Mouse (Mus musculus): ENCODE results near the gene Ggt5. TPM values are rescaled to one million over a fixed set of nuclear protein-coding genes. Genes with fewer than 3 reads are reported as not detected.

Gene Ggt5
- polyA plus RNA-seq, 1 experiment from 2014 or later, result 9.7 TPM

GRCm38 (mm10) chr10:75648091-75648490 is 59.0 kb downstream of the Ggt5 start:
- Histone ChIP-seq H3K4me3 (ENCODE audit: low read length) (no peak overlapping the region), H3K27me3 (ENCODE audit: control insufficient read depth, insufficient read depth, low read length) (no peaks in the 10 kb centered on the region), H3K27ac (ENCODE audit: low read length) (peak overlapping the region; percentile 85), H3K36me3 (ENCODE audit: control insufficient read depth, insufficient read depth) (peaks cover 43% of the 10 kb centered on the region), H3K9ac (ENCODE audit: low read length) (no peak overlapping the region), H3K4me1 (ENCODE audit: control insufficient read depth, insufficient read depth, low read length) (peaks cover 29% of the 10 kb centered on the region), H3K4me2 (ENCODE audit: low read depth, low read length) (no peak overlapping the region), H3K9me3 (replicated peaks; ENCODE audit: control insufficient read depth, low read length) (no peaks in the 10 kb centered on the region)
- ATAC-seq (replicated peaks; ENCODE audit: extremely low read depth, insufficient read depth, low FRiP score), result no peak
- 84% methylated on average over 6 of the region's 6 CpGs for WGBS

GRCm38 (mm10) chr10:75649001-75649400 is 59.9 kb downstream of the Ggt5 start:
- H3K9ac ChIP-seq (ENCODE audit: low read length), result no peak overlapping the region
- H3K4me2 ChIP-seq (ENCODE audit: low read depth, low read length), result no peak overlapping the region
- H3K4me1 ChIP-seq (ENCODE audit: control insufficient read depth, insufficient read depth, low read length), result peaks cover 19% of the 10 kb centered on the region
- ATAC-seq (replicated peaks; ENCODE audit: extremely low read depth, insufficient read depth, low FRiP score), result no peak
- peaks cover 44% of the 10 kb centered on the region for H3K36me3 ChIP-seq (ENCODE audit: control insufficient read depth, insufficient read depth)
- 87% methylated on average over 7 of the region's 7 CpGs for WGBS
- H3K9me3 ChIP-seq (replicated peaks; ENCODE audit: control insufficient read depth, low read length), result no peaks in the 10 kb centered on the region
- H3K27me3 ChIP-seq (ENCODE audit: control insufficient read depth, insufficient read depth, low read length), result no peaks in the 10 kb centered on the region
- no peak overlapping the region for H3K4me3 ChIP-seq (ENCODE audit: low read length)
- no peak overlapping the region for H3K27ac ChIP-seq (ENCODE audit: low read length)

- Histone ChIP-seq H3K4me3 (ENCODE audit: low read length) (no peak overlapping the region), H3K4me1 (ENCODE audit: control insufficient read depth, insufficient read depth, low read length) (peaks cover 15% of the 10 kb centered on the region), H3K27ac (ENCODE audit: low read length) (no peak overlapping the region), H3K27me3 (ENCODE audit: control insufficient read depth, insufficient read depth, low read length) (no peaks in the 10 kb centered on the region), H3K4me2 (ENCODE audit: low read depth, low read length) (no peak overlapping the region), H3K9me3 (replicated peaks; ENCODE audit: control insufficient read depth, low read length) (no peaks in the 10 kb centered on the region), H3K36me3 (ENCODE audit: control insufficient read depth, insufficient read depth) (peaks cover 44% of the 10 kb centered on the region), H3K9ac (ENCODE audit: low read length) (no peak overlapping the region)
- no peak for ATAC-seq (replicated peaks; ENCODE audit: extremely low read depth, insufficient read depth, low FRiP score)
- 92% methylated on average over 4 of the region's 4 CpGs for WGBS
Measured at GRCm38 (mm10) chr10:75649406-75649995, 60.4 kb downstream of the Ggt5 start.

- Histone ChIP-seq H3K4me3 (ENCODE audit: low read length) (no peak overlapping the region), H3K27me3 (ENCODE audit: control insufficient read depth, insufficient read depth, low read length) (no peaks in the 10 kb centered on the region), H3K9me3 (replicated peaks; ENCODE audit: control insufficient read depth, low read length) (no peaks in the 10 kb centered on the region), H3K27ac (ENCODE audit: low read length) (no peak overlapping the region), H3K36me3 (ENCODE audit: control insufficient read depth, insufficient read depth) (peaks cover 50% of the 10 kb centered on the region), H3K4me2 (ENCODE audit: low read depth, low read length) (no peak overlapping the region), H3K4me1 (ENCODE audit: control insufficient read depth, insufficient read depth, low read length) (peaks cover 15% of the 10 kb centered on the region), H3K9ac (ENCODE audit: low read length) (no peak overlapping the region)
- no peak for ATAC-seq (replicated peaks; ENCODE audit: extremely low read depth, insufficient read depth, low FRiP score)
- 83% methylated on average over 6 of the region's 6 CpGs for WGBS
Measured at GRCm38 (mm10) chr10:75650306-75650902, 61.3 kb downstream of the Ggt5 start.

GRCm38 (mm10) chr10:75651381-75652068 is 62.4 kb downstream of the Ggt5 start:
- H3K36me3 ChIP-seq (ENCODE audit: control insufficient read depth, insufficient read depth), result peaks cover 60% of the 10 kb centered on the region
- peaks cover 12% of the 10 kb centered on the region for H3K4me1 ChIP-seq (ENCODE audit: control insufficient read depth, insufficient read depth, low read length)
- WGBS, result 92% methylated on average over 16 of the region's 16 CpGs
- no peak overlapping the region for H3K4me2 ChIP-seq (ENCODE audit: low read depth, low read length)
- H3K27me3 ChIP-seq (ENCODE audit: control insufficient read depth, insufficient read depth, low read length), result no peaks in the 10 kb centered on the region
- ATAC-seq (replicated peaks; ENCODE audit: extremely low read depth, insufficient read depth, low FRiP score), result no peak
- H3K27ac ChIP-seq (ENCODE audit: low read length), result no peak overlapping the region
- H3K4me3 ChIP-seq (ENCODE audit: low read length), result no peak overlapping the region
- H3K9ac ChIP-seq (ENCODE audit: low read length), result no peak overlapping the region
- H3K9me3 ChIP-seq (replicated peaks; ENCODE audit: control insufficient read depth, low read length), result no peaks in the 10 kb centered on the region

GRCm38 (mm10) chr10:75654053-75654452 is 64.9 kb downstream of the Ggt5 start:
- Histone ChIP-seq H3K4me1 (ENCODE audit: control insufficient read depth, insufficient read depth, low read length) (no peaks in the 10 kb centered on the region), H3K4me3 (ENCODE audit: low read length) (no peak overlapping the region), H3K9ac (ENCODE audit: low read length) (no peak overlapping the region), H3K27ac (ENCODE audit: low read length) (no peak overlapping the region), H3K27me3 (ENCODE audit: control insufficient read depth, insufficient read depth, low read length) (no peaks in the 10 kb centered on the region), H3K36me3 (ENCODE audit: control insufficient read depth, insufficient read depth) (peaks cover 67% of the 10 kb centered on the region), H3K4me2 (ENCODE audit: low read depth, low read length) (no peak overlapping the region), H3K9me3 (replicated peaks; ENCODE audit: control insufficient read depth, low read length) (no peaks in the 10 kb centered on the region)
- no peak for ATAC-seq (replicated peaks; ENCODE audit: extremely low read depth, insufficient read depth, low FRiP score)
- 87% methylated on average over 4 of the region's 4 CpGs for WGBS

- no peak overlapping the region for H3K4me3 ChIP-seq (ENCODE audit: low read length)
- peaks cover 40% of the 10 kb centered on the region for H3K36me3 ChIP-seq (ENCODE audit: control insufficient read depth, insufficient read depth)
- WGBS, result 94% methylated on average over 5 of the region's 5 CpGs
- no peaks in the 10 kb centered on the region for H3K9me3 ChIP-seq (replicated peaks; ENCODE audit: control insufficient read depth, low read length)
- H3K27me3 ChIP-seq (ENCODE audit: control insufficient read depth, insufficient read depth, low read length), result no peaks in the 10 kb centered on the region
- no peak overlapping the region for H3K4me2 ChIP-seq (ENCODE audit: low read depth, low read length)
- no peak overlapping the region for H3K27ac ChIP-seq (ENCODE audit: low read length)
- H3K9ac ChIP-seq (ENCODE audit: low read length), result no peak overlapping the region
- no peaks in the 10 kb centered on the region for H3K4me1 ChIP-seq (ENCODE audit: control insufficient read depth, insufficient read depth, low read length)
- no peak for ATAC-seq (replicated peaks; ENCODE audit: extremely low read depth, insufficient read depth, low FRiP score)
Measured at GRCm38 (mm10) chr10:75657165-75657564, 68.0 kb downstream of the Ggt5 start.

GRCm38 (mm10) chr10:75657772-75658171 is 68.6 kb downstream of the Ggt5 start:
- H3K4me1 ChIP-seq (ENCODE audit: control insufficient read depth, insufficient read depth, low read length), result no peaks in the 10 kb centered on the region
- no peaks in the 10 kb centered on the region for H3K9me3 ChIP-seq (replicated peaks; ENCODE audit: control insufficient read depth, low read length)
- no peak overlapping the region for H3K4me2 ChIP-seq (ENCODE audit: low read depth, low read length)
- no peak overlapping the region for H3K9ac ChIP-seq (ENCODE audit: low read length)
- H3K27ac ChIP-seq (ENCODE audit: low read length), result no peak overlapping the region
- peaks cover 34% of the 10 kb centered on the region for H3K36me3 ChIP-seq (ENCODE audit: control insufficient read depth, insufficient read depth)
- H3K4me3 ChIP-seq (ENCODE audit: low read length), result no peak overlapping the region
- no peaks in the 10 kb centered on the region for H3K27me3 ChIP-seq (ENCODE audit: control insufficient read depth, insufficient read depth, low read length)
- no peak for ATAC-seq (replicated peaks; ENCODE audit: extremely low read depth, insufficient read depth, low FRiP score)
- WGBS, result 96% methylated on average over 7 of the region's 7 CpGs

- no peak overlapping the region for H3K27ac ChIP-seq (ENCODE audit: low read length)
- no peaks in the 10 kb centered on the region for H3K27me3 ChIP-seq (ENCODE audit: control insufficient read depth, insufficient read depth, low read length)
- ATAC-seq (replicated peaks; ENCODE audit: extremely low read depth, insufficient read depth, low FRiP score), result no peak; the same call in 1 of the 2 replicates
- no peak overlapping the region for H3K9ac ChIP-seq (ENCODE audit: low read length)
- no peak overlapping the region for H3K4me2 ChIP-seq (ENCODE audit: low read depth, low read length)
- no peaks in the 10 kb centered on the region for H3K9me3 ChIP-seq (replicated peaks; ENCODE audit: control insufficient read depth, low read length)
- WGBS, result 78% methylated on average over 6 of the region's 6 CpGs
- H3K4me3 ChIP-seq (ENCODE audit: low read length), result no peak overlapping the region
- peaks cover 2% of the 10 kb centered on the region for H3K4me1 ChIP-seq (ENCODE audit: control insufficient read depth, insufficient read depth, low read length)
- peaks cover 13% of the 10 kb centered on the region for H3K36me3 ChIP-seq (ENCODE audit: control insufficient read depth, insufficient read depth)
Measured at GRCm38 (mm10) chr10:75661381-75661780, 72.2 kb downstream of the Ggt5 start.

Data from heart, embryonic 16.5 days (tissue).